Mouse (Mus musculus): ENCODE results near the gene Itga9. TPM values are rescaled to one million over a fixed set of nuclear protein-coding genes. Genes with fewer than 3 reads are reported as not detected.
"Not testable (repeated sequence)": the region's sequence is repeated elsewhere in the genome, so short reads cannot be mapped to it uniquely, and the experiment has no call there.

Itga9 gene
- polyA plus RNA-seq, 1 experiment from 2014 or later: 4.8 TPM

GRCm38 (mm10) chr9:118596767-118597166, 9.7 kb upstream of the Itga9 start:
- WGBS (ENCODE audit: insufficient replicate concordance): 60% methylated on average over 7 of the region's 7 CpGs
- DNase-seq (no peak), ATAC-seq (no peak)
- TF ChIP-seq EP300 (IDR thresholded peaks at IDR 0.05; ENCODE audit: low read depth): no peak
- no peak for TF ChIP-seq CTCF (IDR thresholded peaks at IDR 0.05; ENCODE audit: low read depth)
- Histone ChIP-seq H3K4me2 (ENCODE audit: low read depth, low read length) (no peak overlapping the region), H3K9me3 (ENCODE audit: low read length) (no peaks in the 10 kb centered on the region), H3K4me3 (ENCODE audit: low read depth, low read length) (no peak overlapping the region), H3K27ac (ENCODE audit: low read depth) (no peak overlapping the region), H3K9ac (replicated peaks) (no peak overlapping the region), H3K27me3 (ENCODE audit: insufficient read depth, low read length) (no peaks in the 10 kb centered on the region), H3K4me1 (ENCODE audit: insufficient read depth) (no peaks in the 10 kb centered on the region), H3K36me3 (replicated peaks; ENCODE audit: insufficient read depth, low read length) (no peaks in the 10 kb centered on the region)

GRCm38 (mm10) chr9:118600393-118600792, 6.1 kb upstream of the Itga9 start:
- not testable (repeated sequence) for H3K9me3 ChIP-seq (ENCODE audit: low read length); H3K27ac ChIP-seq (ENCODE audit: low read depth); ATAC-seq; H3K4me3 ChIP-seq (ENCODE audit: low read depth, low read length); H3K27me3 ChIP-seq (ENCODE audit: insufficient read depth, low read length); DNase-seq; H3K36me3 ChIP-seq (replicated peaks; ENCODE audit: insufficient read depth, low read length); H3K4me1 ChIP-seq (ENCODE audit: insufficient read depth); H3K4me2 ChIP-seq (ENCODE audit: low read depth, low read length); H3K9ac ChIP-seq (replicated peaks)
- 89% methylated on average over 3 of the region's 3 CpGs for WGBS (ENCODE audit: insufficient replicate concordance)

DNA sequence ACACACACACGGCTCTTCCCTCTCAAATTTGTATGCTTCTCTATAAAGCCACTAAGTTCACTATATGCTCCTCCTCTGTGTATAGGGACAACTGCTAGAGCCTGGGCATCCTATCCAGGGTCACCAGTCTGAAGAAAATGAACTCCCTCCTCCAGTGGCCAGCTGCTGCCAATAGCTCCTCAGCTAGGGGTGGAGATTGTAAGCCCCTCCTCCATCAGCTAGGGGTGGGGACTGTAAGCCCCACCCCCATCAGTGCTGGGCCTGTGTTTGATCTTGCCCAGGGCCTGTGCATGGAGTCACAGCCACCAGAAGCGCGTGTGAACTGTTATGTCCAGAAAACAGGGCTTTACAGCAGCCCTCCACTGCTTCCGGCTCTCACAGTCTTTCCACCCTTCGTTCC, 3.9 kb upstream of the Itga9 start:
- H3K27me3 ChIP-seq (ENCODE audit: insufficient read depth, low read length): peaks cover 13% of the 10 kb centered on the region
- no peaks in the 10 kb centered on the region for H3K4me1 ChIP-seq (ENCODE audit: insufficient read depth)
- H3K4me2 ChIP-seq (ENCODE audit: low read depth, low read length): no peak overlapping the region
- ATAC-seq (no peak), DNase-seq (no peak)
- no peak overlapping the region for H3K27ac ChIP-seq (ENCODE audit: low read depth)
- H3K36me3 ChIP-seq (replicated peaks; ENCODE audit: insufficient read depth, low read length): no peaks in the 10 kb centered on the region
- no peak overlapping the region for H3K9ac ChIP-seq (replicated peaks)
- no peak for TF ChIP-seq CTCF (IDR thresholded peaks at IDR 0.05; ENCODE audit: low read depth)
- no peak overlapping the region for H3K4me3 ChIP-seq (ENCODE audit: low read depth, low read length)
- WGBS (ENCODE audit: insufficient replicate concordance): 72% methylated on average over 5 of the region's 5 CpGs
- no peaks in the 10 kb centered on the region for H3K9me3 ChIP-seq (ENCODE audit: low read length)

- H3K27me3 ChIP-seq (ENCODE audit: insufficient read depth, low read length): peaks cover 19% of the 10 kb centered on the region
- DNase-seq: peak; percentile 28
- H3K9ac ChIP-seq (replicated peaks): peak overlapping the region; percentile 68
- WGBS (ENCODE audit: insufficient replicate concordance): 3% methylated on average over 32 of the region's 68 CpGs
- peak overlapping the region; percentile 44; the same call in 1 of the 2 replicates for H3K27ac ChIP-seq (ENCODE audit: low read depth)
- no peaks in the 10 kb centered on the region for H3K36me3 ChIP-seq (replicated peaks; ENCODE audit: insufficient read depth, low read length)
- no peaks in the 10 kb centered on the region for H3K9me3 ChIP-seq (ENCODE audit: low read length)
- ATAC-seq: peak; percentile 53; the same call in 1 of the 2 replicates
- TF ChIP-seq EP300 (IDR thresholded peaks at IDR 0.05; ENCODE audit: low read depth): no peak
- no peak for TF ChIP-seq CTCF (IDR thresholded peaks at IDR 0.05; ENCODE audit: low read depth)
- peaks cover 2% of the 10 kb centered on the region for H3K4me1 ChIP-seq (ENCODE audit: insufficient read depth)
- H3K4me2 ChIP-seq (ENCODE audit: low read depth, low read length): peak overlapping the region; percentile 84
- peak overlapping the region; percentile 58 for H3K4me3 ChIP-seq (ENCODE audit: low read depth, low read length)
These were observed 404 bp downstream of the Itga9 start for GRCm38 (mm10) chr9:118606817-118607371.

DNA sequence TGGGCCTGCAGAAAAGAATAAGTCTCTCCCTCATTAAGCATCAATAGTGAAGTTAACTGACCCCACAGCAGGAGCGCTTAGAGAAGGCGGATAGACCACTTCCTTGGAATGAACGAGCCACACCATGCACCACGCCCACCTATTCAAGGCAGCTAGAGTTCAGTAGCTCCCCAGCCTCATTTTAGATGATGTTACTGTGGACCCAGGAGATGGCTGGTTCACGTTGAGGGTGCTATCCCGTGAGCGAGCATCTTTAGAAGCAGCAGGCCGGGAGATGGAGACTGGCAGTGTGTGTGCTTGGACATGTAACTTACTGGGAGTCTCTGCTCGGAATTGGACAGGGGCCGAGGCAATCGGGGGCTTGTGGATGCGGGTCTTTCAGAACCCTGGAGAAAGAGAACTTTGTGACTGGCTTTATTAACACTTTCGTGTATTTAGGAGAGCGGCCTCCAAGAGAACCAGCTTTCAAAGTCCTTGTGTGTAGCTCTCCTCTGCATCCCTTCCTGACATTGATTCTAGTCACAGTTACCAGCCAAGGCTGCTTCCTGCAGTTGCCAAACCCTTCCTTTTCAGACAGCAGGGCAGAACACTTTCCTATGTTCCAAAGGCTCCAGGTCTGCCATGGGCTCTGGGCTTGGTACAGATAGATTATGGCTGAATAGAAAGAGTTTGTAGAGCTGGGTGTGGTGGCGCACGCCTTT, 1.4 kb downstream of the Itga9 start:
- Histone ChIP-seq H3K27ac (ENCODE audit: low read depth) (0 out of 2 replicates have a peak overlapping the region, but pooled peaks have one; percentile 44), H3K9me3 (ENCODE audit: low read length) (no peaks in the 10 kb centered on the region), H3K9ac (replicated peaks) (peak overlapping the region; percentile 68), H3K27me3 (ENCODE audit: insufficient read depth, low read length) (peaks cover 19% of the 10 kb centered on the region), H3K4me3 (ENCODE audit: low read depth, low read length) (peak overlapping the region; percentile 58), H3K4me2 (ENCODE audit: low read depth, low read length) (peak overlapping the region; percentile 84), H3K36me3 (replicated peaks; ENCODE audit: insufficient read depth, low read length) (no peaks in the 10 kb centered on the region), H3K4me1 (ENCODE audit: insufficient read depth) (peaks cover 9% of the 10 kb centered on the region)
- WGBS (ENCODE audit: insufficient replicate concordance): 62% methylated on average over 16 of the region's 16 CpGs
- no peak for DNase-seq
- no peak for TF ChIP-seq EP300 (IDR thresholded peaks at IDR 0.05; ENCODE audit: low read depth)
- no peak for TF ChIP-seq CTCF (IDR thresholded peaks at IDR 0.05; ENCODE audit: low read depth)
- no peak for ATAC-seq

- ATAC-seq (no peak), DNase-seq (no peak)
- no peak overlapping the region for H3K9ac ChIP-seq (replicated peaks)
- H3K4me3 ChIP-seq (ENCODE audit: low read depth, low read length): no peak overlapping the region
- no peak overlapping the region for H3K27ac ChIP-seq (ENCODE audit: low read depth)
- H3K4me2 ChIP-seq (ENCODE audit: low read depth, low read length): peak overlapping the region; percentile 33; the same call in 1 of the 2 replicates
- H3K9me3 ChIP-seq (ENCODE audit: low read length): no peaks in the 10 kb centered on the region
- H3K36me3 ChIP-seq (replicated peaks; ENCODE audit: insufficient read depth, low read length): no peaks in the 10 kb centered on the region
- peaks cover 19% of the 10 kb centered on the region for H3K27me3 ChIP-seq (ENCODE audit: insufficient read depth, low read length)
- H3K4me1 ChIP-seq (ENCODE audit: insufficient read depth): peaks cover 9% of the 10 kb centered on the region
- WGBS (ENCODE audit: insufficient replicate concordance): 57% methylated on average over 4 of the region's 4 CpGs
- no peak for TF ChIP-seq CTCF (IDR thresholded peaks at IDR 0.05; ENCODE audit: low read depth)
- no peak for TF ChIP-seq EP300 (IDR thresholded peaks at IDR 0.05; ENCODE audit: low read depth)
These were observed 2.1 kb downstream of the Itga9 start for GRCm38 (mm10) chr9:118608556-118608955.

All from liver, postnatal 0 days (tissue).